Mouse (Mus musculus) liver, embryonic 16.5 days (tissue): ENCODE data around the gene Oog1. TPM values are rescaled to one million over a fixed set of nuclear protein-coding genes. Genes with fewer than 3 reads are reported as not detected.
"Not testable (repeated sequence)": the region's sequence is repeated elsewhere in the genome, so short reads cannot be mapped to it uniquely, and the experiment has no call there.

Source experiments
- ATAC-seq: fragments of 200-750 bp; cut with Nextera tagmentation; 2 replicates; pipeline ENCODE4 v1.8.0; 2017; ENCODE audit warnings: low read depth, mild to moderate bottlenecking, moderate number of reproducible peaks, moderate library complexity
- H3K27ac ChIP-seq: fragments of 300-500 bp; sonication (generic); 2 replicates; pipeline ENCODE4 v1.5.1; 2014; ENCODE audit warnings: mild to moderate bottlenecking, low read length
- H3K27me3 ChIP-seq: fragments of 300-500 bp; sonication (generic); 2 replicates; pipeline ENCODE4 v1.6.1; 2014; ENCODE audit warnings: low read depth, low read length, mixed read lengths; ENCODE audit not compliant: control insufficient read depth, insufficient read depth
- H3K36me3 ChIP-seq: fragments of 300-500 bp; sonication (generic); 2 replicates; pipeline ENCODE4 v1.6.1; 2014; ENCODE audit warnings: mild to moderate bottlenecking; ENCODE audit not compliant: control insufficient read depth, insufficient read depth
- H3K4me1 ChIP-seq: fragments of 300-500 bp; sonication (generic); 2 replicates; pipeline ENCODE4 v1.6.1; 2014; ENCODE audit warnings: low read depth, low read length, mixed read lengths; ENCODE audit not compliant: control insufficient read depth
- H3K4me2 ChIP-seq: fragments of 300-500 bp; sonication (generic); 2 replicates; pipeline ENCODE4 v1.6.1; 2014; ENCODE audit warnings: low read depth, low read length, mixed read lengths
- H3K4me3 ChIP-seq: fragments of 300-500 bp; sonication (generic); 2 replicates; pipeline ENCODE4 v1.5.1; 2014; ENCODE audit warnings: low read depth, mild to moderate bottlenecking, low read length
- H3K9ac ChIP-seq: fragments of 300-500 bp; sonication (generic); 2 replicates; pipeline ENCODE4 v1.6.1; 2014; ENCODE audit warnings: low read depth, low read length
- H3K9me3 ChIP-seq: fragments of 300-500 bp; sonication (generic); replicated peaks from 2 replicates; pipeline ENCODE4 v1.6.1; 2016; ENCODE audit warnings: low read length; ENCODE audit not compliant: control insufficient read depth
- WGBS: fragments of 180-500 bp; shearing (Covaris S2); extraction: QIAGEN DNeasy Blood & Tissue Kit; methylation state at CpG from one replicate; pipeline ENCODE4 v1.1.7; 2014; ENCODE audit not compliant: insufficient replicate concordance; 5-methylcytosine and 5-hydroxymethylcytosine counted together
- polyA plus RNA-seq: library from polyadenylated mRNA; unstranded; fragments of >200 nt; fragmentation: Nextera tagmentation; extraction: Ambion mirVana; gene quantifications from 2 replicates; pipeline ENCODE4 v1.2.1, GENCODE M21; 2015

Oog1 gene
- polyA plus RNA-seq, result not detected in 2 replicates

DNA sequence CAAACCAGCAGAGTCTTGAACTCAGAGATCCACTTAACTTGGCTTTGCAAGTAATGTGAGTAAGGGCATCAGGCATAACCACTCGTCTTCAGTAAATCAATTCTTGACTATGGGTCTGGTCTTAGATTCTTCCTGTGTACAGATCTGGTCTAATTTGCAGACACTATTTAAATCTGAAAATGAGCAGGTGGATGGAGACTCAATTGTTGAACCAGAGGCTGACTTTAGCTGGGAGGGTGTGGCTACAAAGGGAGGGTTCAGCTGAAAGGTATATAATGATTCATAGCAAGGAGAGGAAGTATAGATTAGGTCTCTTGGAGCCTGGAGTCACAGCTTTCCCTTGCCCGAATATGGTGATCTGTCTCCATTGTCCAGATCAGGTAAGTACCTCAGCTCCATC, at the start of gene Oog1:
Gene Oog1 (plus strand): TSS at position 301 of the 400 bp plus-strand sequence.
- ATAC-seq, H3K4me3 ChIP-seq: not testable (repeated sequence)

GRCm38 (mm10) chr12:87601388-87601787, 1.1 kb upstream of the Oog1 start:
- H3K4me1 ChIP-seq, H3K4me2 ChIP-seq, H3K4me3 ChIP-seq, H3K9me3 ChIP-seq, H3K36me3 ChIP-seq, H3K27ac ChIP-seq, H3K27me3 ChIP-seq, H3K9ac ChIP-seq, ATAC-seq: not testable (repeated sequence)
- 3% methylated on average over 2 of the region's 2 CpGs for WGBS

More for the DNA sequence above, at the start of gene Oog1:
- not testable (repeated sequence) for H3K36me3 ChIP-seq, H3K9ac ChIP-seq, H3K4me1 ChIP-seq, H3K9me3 ChIP-seq, H3K4me2 ChIP-seq, H3K27ac ChIP-seq, H3K27me3 ChIP-seq
- 33% methylated on average over 1 of the region's 2 CpGs for WGBS

GRCm38 (mm10) chr12:87618569-87618968, 16.1 kb downstream of the Oog1 start, which contains the start of gene Gm4027:
Gene Gm4027, plus strand, starts transcription at chr12:87618869.
- ATAC-seq, H3K9me3 ChIP-seq, H3K9ac ChIP-seq, H3K4me3 ChIP-seq, H3K4me1 ChIP-seq, H3K36me3 ChIP-seq, H3K27ac ChIP-seq, H3K4me2 ChIP-seq, H3K27me3 ChIP-seq: not testable (repeated sequence)
- WGBS, result 64% methylated on average over 5 of the region's 7 CpGs

DNA sequence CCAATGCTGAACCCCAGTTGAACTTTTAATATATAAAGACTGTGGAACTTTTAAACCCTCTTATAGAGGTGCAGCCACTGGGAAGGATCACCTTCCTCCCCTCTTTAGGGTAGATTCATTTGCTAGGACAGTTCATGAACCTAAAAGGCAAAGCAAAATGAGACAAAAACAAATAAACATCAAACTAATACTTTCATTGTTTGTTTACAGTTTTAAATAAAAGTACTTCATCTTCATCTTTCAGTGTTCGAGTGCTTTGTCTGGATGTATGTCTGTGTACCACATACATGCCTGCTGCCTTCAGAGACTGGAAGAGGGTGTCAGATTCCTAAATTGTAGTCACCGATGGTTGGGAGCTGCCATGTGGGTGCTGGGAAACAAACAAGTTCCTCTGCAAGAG, 42.0 kb downstream of the Oog1 start, which contains the start of gene Gm16381:
Gene Gm16381 (minus strand): TSS at position 101 of the 400 bp plus-strand sequence.
- ATAC-seq, H3K9ac ChIP-seq, H3K4me1 ChIP-seq, H3K27me3 ChIP-seq, H3K36me3 ChIP-seq, H3K4me3 ChIP-seq, H3K9me3 ChIP-seq, H3K27ac ChIP-seq, H3K4me2 ChIP-seq: not testable (repeated sequence)
- 59% methylated on average over 1 of the region's 2 CpGs for WGBS

GRCm38 (mm10) chr12:87652916-87653703, 50.6 kb downstream of the Oog1 start:
- ATAC-seq, result peak; percentile 81
- H3K27me3 ChIP-seq, H3K9ac ChIP-seq, H3K4me2 ChIP-seq, H3K4me3 ChIP-seq, H3K9me3 ChIP-seq, H3K36me3 ChIP-seq, H3K27ac ChIP-seq, H3K4me1 ChIP-seq: not testable (repeated sequence)
- 25% methylated on average over 2 of the region's 4 CpGs for WGBS

Other genes starting within 250 kb of the Oog1 start
- gene Sptlc2, start 214.3 kb upstream of the Oog1 start, polyA plus RNA-seq, result 28.1 and 30.8 TPM in 2 replicates
- 137 and 154 TPM in 2 replicates for gene Slirp, start 158.8 kb upstream of the Oog1 start, polyA plus RNA-seq
- gene Alkbh1, start 158.7 kb upstream of the Oog1 start, polyA plus RNA-seq, result 17.0 and 17.4 TPM in 2 replicates
- 43.1 and 47.7 TPM in 2 replicates for gene Snw1, start 130.4 kb upstream of the Oog1 start, polyA plus RNA-seq
- not detected in 2 replicates for gene Gm5788, start 108.0 kb upstream of the Oog1 start, polyA plus RNA-seq
- gene Gm8300, start 88.4 kb upstream of the Oog1 start, polyA plus RNA-seq, result not detected in 2 replicates
- not detected in 2 replicates for gene Gm4027, start 16.2 kb downstream of the Oog1 start, polyA plus RNA-seq
- gene Gm16381, start 41.9 kb downstream of the Oog1 start, polyA plus RNA-seq, result not detected in 2 replicates
- gene Gm21319, start 173.1 kb downstream of the Oog1 start, polyA plus RNA-seq, result not detected in 2 replicates
- not detected in 2 replicates for gene Gm21936, start 192.8 kb downstream of the Oog1 start, polyA plus RNA-seq
- gene BB287469, start 213.9 kb downstream of the Oog1 start, polyA plus RNA-seq, result 0.26 TPM in 1 of 2 replicates, not detected in the other
- gene Gm2001, start 239.7 kb downstream of the Oog1 start, polyA plus RNA-seq, result not detected in 2 replicates